Mouse (Mus musculus): ENCODE measurements around the gene Ctc1. TPM values are rescaled to one million over a fixed set of nuclear protein-coding genes. Genes with fewer than 3 reads are reported as not detected.
A peak's percentile ranks its signal among the peaks of the same experiment; 100 is the strongest.

Gene Ctc1
- polyA plus RNA-seq, 1 experiment: 20.0 TPM

GRCm38 (mm10) chr11:69073951-69074775, 58.5 kb downstream of the Ctc1 start:
- Histone ChIP-seq H3K27me3 (ENCODE audit: control insufficient read depth, insufficient read depth, low read length) (no peaks in the 10 kb centered on the region), H3K4me3 (ENCODE audit: low read depth, low read length) (no peak overlapping the region), H3K36me3 (ENCODE audit: control insufficient read depth, insufficient read depth, low read length) (no peaks in the 10 kb centered on the region), H3K27ac (ENCODE audit: insufficient read depth, low read depth, low read length) (peak overlapping the region; percentile 11; the same call in 1 of the 2 replicates), H3K4me1 (ENCODE audit: control insufficient read depth, insufficient read depth, insufficient read length, low read length) (peaks cover 6% of the 10 kb centered on the region; the same call in 1 of the 2 replicates)
- 56% methylated on average over 6 of the region's 6 CpGs for WGBS
- TF ChIP-seq CTCF (IDR thresholded peaks at IDR 0.05; ENCODE audit: extremely low read depth, insufficient read length, insufficient replicate concordance, low read depth, low read length) (no peak), POLR2A (IDR thresholded peaks at IDR 0.05; ENCODE audit: low read depth, low read length) (no peak)

GRCm38 (mm10) chr11:69074776-69075069, 59.0 kb downstream of the Ctc1 start:
- Histone ChIP-seq H3K4me3 (ENCODE audit: low read depth, low read length) (no peak overlapping the region), H3K27me3 (ENCODE audit: control insufficient read depth, insufficient read depth, low read length) (no peaks in the 10 kb centered on the region), H3K27ac (ENCODE audit: insufficient read depth, low read depth, low read length) (no peak overlapping the region), H3K4me1 (ENCODE audit: control insufficient read depth, insufficient read depth, insufficient read length, low read length) (peaks cover 8% of the 10 kb centered on the region; the same call in 1 of the 2 replicates), H3K36me3 (ENCODE audit: control insufficient read depth, insufficient read depth, low read length) (no peaks in the 10 kb centered on the region)
- TF ChIP-seq POLR2A (IDR thresholded peaks at IDR 0.05; ENCODE audit: low read depth, low read length) (no peak), CTCF (IDR thresholded peaks at IDR 0.05; ENCODE audit: extremely low read depth, insufficient read length, insufficient replicate concordance, low read depth, low read length) (no peak)
- WGBS: 74% methylated on average over 2 of the region's 2 CpGs

- 67% methylated on average over 9 of the region's 9 CpGs for WGBS
- no peaks in the 10 kb centered on the region for H3K27me3 ChIP-seq (ENCODE audit: control insufficient read depth, insufficient read depth, low read length)
- H3K27ac ChIP-seq (ENCODE audit: insufficient read depth, low read depth, low read length): no peak overlapping the region
Measured at GRCm38 (mm10) chr11:69075764-69076479, 60.2 kb downstream of the Ctc1 start.

GRCm38 (mm10) chr11:69076572-69076971, 60.9 kb downstream of the Ctc1 start:
- 79% methylated on average over 5 of the region's 5 CpGs for WGBS
- Histone ChIP-seq H3K4me3 (ENCODE audit: low read depth, low read length) (no peak overlapping the region), H3K27me3 (ENCODE audit: control insufficient read depth, insufficient read depth, low read length) (no peaks in the 10 kb centered on the region), H3K27ac (ENCODE audit: insufficient read depth, low read depth, low read length) (no peak overlapping the region), H3K4me1 (ENCODE audit: control insufficient read depth, insufficient read depth, insufficient read length, low read length) (peaks cover 11% of the 10 kb centered on the region; the same call in 1 of the 2 replicates), H3K36me3 (ENCODE audit: control insufficient read depth, insufficient read depth, low read length) (no peaks in the 10 kb centered on the region)
- TF ChIP-seq CTCF (IDR thresholded peaks at IDR 0.05; ENCODE audit: extremely low read depth, insufficient read length, insufficient replicate concordance, low read depth, low read length) (no peak), POLR2A (IDR thresholded peaks at IDR 0.05; ENCODE audit: low read depth, low read length) (no peak)

More at GRCm38 (mm10) chr11:69075764-69076479, 60.2 kb downstream of the Ctc1 start:
- H3K4me3 ChIP-seq (ENCODE audit: low read depth, low read length): no peak overlapping the region
- peaks cover 16% of the 10 kb centered on the region; the same call in 1 of the 2 replicates for H3K4me1 ChIP-seq (ENCODE audit: control insufficient read depth, insufficient read depth, insufficient read length, low read length)
- TF ChIP-seq POLR2A (IDR thresholded peaks at IDR 0.05; ENCODE audit: low read depth, low read length): no peak
- no peak for TF ChIP-seq CTCF (IDR thresholded peaks at IDR 0.05; ENCODE audit: extremely low read depth, insufficient read length, insufficient replicate concordance, low read depth, low read length)
- H3K36me3 ChIP-seq (ENCODE audit: control insufficient read depth, insufficient read depth, low read length): no peaks in the 10 kb centered on the region

GRCm38 (mm10) chr11:69077316-69077715, 61.6 kb downstream of the Ctc1 start:
- no peak for TF ChIP-seq POLR2A (IDR thresholded peaks at IDR 0.05; ENCODE audit: low read depth, low read length)
- TF ChIP-seq CTCF (IDR thresholded peaks at IDR 0.05; ENCODE audit: extremely low read depth, insufficient read length, insufficient replicate concordance, low read depth, low read length): no peak
- Histone ChIP-seq H3K4me1 (ENCODE audit: control insufficient read depth, insufficient read depth, insufficient read length, low read length) (peaks cover 11% of the 10 kb centered on the region; the same call in 1 of the 2 replicates), H3K36me3 (ENCODE audit: control insufficient read depth, insufficient read depth, low read length) (no peaks in the 10 kb centered on the region), H3K4me3 (ENCODE audit: low read depth, low read length) (no peak overlapping the region), H3K27me3 (ENCODE audit: control insufficient read depth, insufficient read depth, low read length) (no peaks in the 10 kb centered on the region), H3K27ac (ENCODE audit: insufficient read depth, low read depth, low read length) (no peak overlapping the region)
- WGBS: 83% methylated on average over 9 of the region's 9 CpGs

- WGBS: 80% methylated on average over 6 of the region's 6 CpGs
- Histone ChIP-seq H3K27me3 (ENCODE audit: control insufficient read depth, insufficient read depth, low read length) (no peaks in the 10 kb centered on the region), H3K27ac (ENCODE audit: insufficient read depth, low read depth, low read length) (no peak overlapping the region), H3K4me3 (ENCODE audit: low read depth, low read length) (no peak overlapping the region), H3K36me3 (ENCODE audit: control insufficient read depth, insufficient read depth, low read length) (no peaks in the 10 kb centered on the region), H3K4me1 (ENCODE audit: control insufficient read depth, insufficient read depth, insufficient read length, low read length) (peaks cover 11% of the 10 kb centered on the region; the same call in 1 of the 2 replicates)
- TF ChIP-seq CTCF (IDR thresholded peaks at IDR 0.05; ENCODE audit: extremely low read depth, insufficient read length, insufficient replicate concordance, low read depth, low read length): no peak
Measured at GRCm38 (mm10) chr11:69078041-69078440, 62.3 kb downstream of the Ctc1 start.
